ENCODE assay signal across 8 mouse cellular contexts in genomic region chr4:141546334-141547200, GRCm38 (mm10). TPM values are rescaled to one million over a fixed set of nuclear protein-coding genes. Genes with fewer than 3 reads are reported as not detected.
DNase-seq lines count a peak whose midpoint lies in the region; ATAC-seq lines count a peak whose summit lies in the region.

No protein-coding gene starts in this region.

- peak; percentile 83 for ATAC-seq in intestine, embryonic 15.5 days

- intact Hi-C loops in left cerebral cortex, postnatal 25 days (cut with DNase I), result loop anchor here (1.0 kb wide), 2 partner anchors 8 to 13 kb away; partner anchors contain the start of gene Spen

- no peaks in the 10 kb centered on the region for H3K27me3 ChIP-seq in intestine, embryonic 15.5 days (replicated peaks)

- H3K27ac ChIP-seq in intestine, embryonic 15.5 days, result peak overlapping the region; percentile 100

- H3K9ac ChIP-seq in intestine, embryonic 15.5 days, result peak overlapping the region; percentile 96

- no peaks in the 10 kb centered on the region for H3K4me1 ChIP-seq in intestine, embryonic 15.5 days (replicated peaks)

- no peaks in the 10 kb centered on the region for H3K36me3 ChIP-seq in intestine, embryonic 15.5 days

- WGBS in intestine, embryonic 15.5 days, result under 1% methylated on average over 93 of the region's 98 CpGs

- peak overlapping the region; percentile 71 for H3K4me2 ChIP-seq in intestine, embryonic 15.5 days (replicated peaks)

- peak overlapping the region; percentile 66 for H3K4me3 ChIP-seq in intestine, embryonic 15.5 days (replicated peaks)

- H3K9me3 ChIP-seq in intestine, embryonic 15.5 days, result no peaks in the 10 kb centered on the region

- peak; percentile 90 to 95 for DNase-seq in adrenal gland, adult (ENCODE audit: inconsistent age in 2 of 2, low spot score in 1 of 2)
- DNase-seq in embryo, embryonic 10.5 days (ENCODE audit: low spot score), result peak; percentile 94
- peak; percentile 87 for DNase-seq in gastrocnemius, postnatal 25 days
- DNase-seq in left cerebral cortex, postnatal 25 days (ENCODE audit: low spot score in 2 of 2), result peak; percentile 84 to 88
- DNase-seq in mesoderm, embryonic 11.5 days (ENCODE audit: low read depth, low spot score), result peak; percentile 94
- DNase-seq in right cerebral cortex, postnatal 4 days, result peak; percentile 81
- peak; percentile 88 for DNase-seq in yolk sac, embryonic 10.5 days (ENCODE audit: low spot score)

RNA-seq across cellular contexts. Expression of gene Spen, which starts 8.2 kb away (rescaled TPM):
- total RNA-seq in gastrocnemius, postnatal 25 days (2021), result 10 to 100 TPM; 18.6 to 19.9 TPM
- 7.4 and 10.5 TPM in 2 replicates for polyA plus RNA-seq in intestine, embryonic 15.5 days (2015; fragmentation: Nextera tagmentation; extraction: Ambion mirVana)
- 10 to 100 TPM; 54.6 to 60.6 TPM for total RNA-seq in left cerebral cortex, postnatal 25 days (2021)

RNA-seq across cellular contexts. Expression of gene Fblim1, which starts 59.3 kb away (rescaled TPM):
- 1 to 10 TPM; 1.5 to 4.7 TPM for total RNA-seq in gastrocnemius, postnatal 25 days (2021)
- polyA plus RNA-seq in intestine, embryonic 15.5 days (2015; fragmentation: Nextera tagmentation; extraction: Ambion mirVana), result 63.9 and 68.9 TPM in 2 replicates
- 1 to 10 TPM in 1 of 2 experiments, under 1 TPM in 1; 0.96 to 1.6 TPM for total RNA-seq in left cerebral cortex, postnatal 25 days (2021)

Comparison
In these comparisons a context has a peak if more than half of its experiments do, and no peak if none do; other contexts are left out.
1. Peak in every context shown above with its lines: DNase-seq, ATAC-seq, H3K4me3 ChIP-seq and H3K27ac ChIP-seq.